In the genomic region with DNA sequence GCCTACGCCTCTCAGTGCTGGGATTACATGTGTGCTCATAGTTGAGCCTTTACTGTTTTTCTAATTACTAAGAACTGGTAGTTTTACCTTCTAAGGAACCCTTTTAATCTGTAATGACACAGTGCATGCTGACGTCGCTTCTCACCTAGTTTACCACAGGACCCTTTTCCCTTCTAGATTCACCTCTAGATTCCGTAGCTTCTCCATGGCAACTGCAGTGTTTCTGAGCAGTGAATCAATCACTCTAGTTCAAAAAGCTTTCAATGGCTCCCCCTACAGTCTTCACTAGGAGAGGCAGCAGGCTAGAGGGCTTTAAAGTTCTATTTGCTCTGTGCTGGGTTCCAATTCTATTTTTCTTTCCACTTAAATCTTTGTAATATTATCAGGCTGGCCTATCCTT, we compare ENCODE assay signal across 7 mouse cellular contexts.
DNase-seq lines count a peak whose midpoint lies in the region; ATAC-seq lines count a peak whose summit lies in the region.

No protein-coding gene starts in this region.

- peak; percentile 41 to 56; a peak in 3 of 4 replicates for ATAC-seq in hematopoietic stem cell, adult 5-6 weeks (replicated peaks in 1 of 2; ENCODE audit: insufficient read depth in 1 of 2, low FRiP score in 2 of 2, low TSS enrichment in 1 of 2, low read depth in 1 of 2, poor library complexity in 2 of 2, severe bottlenecking in 2 of 2)

- DNase-seq in right cerebral cortex, adult 18-20 months: peak; percentile 36
- DNase-seq in right cerebral cortex, postnatal 4 days: no peak
- peak; percentile 38 for DNase-seq in WW6 (ENCODE audit: low read depth, low spot score)
- peak; percentile 77 for DNase-seq in embryo, embryonic 11 days
- peak; percentile 14 to 50 for DNase-seq in lung, adult 18-20 months
- DNase-seq in retina, adult 2 months (ENCODE audit: low read depth, low spot score): peak; percentile 20
